17 mouse cellular contexts compared by ENCODE assay signal in genomic region chr7:72601933-72602332, GRCm38 (mm10).
A peak's percentile ranks its signal among the peaks of the same experiment; 100 is the strongest.
DNase-seq lines count a peak whose midpoint lies in the region; ATAC-seq lines count a peak whose summit lies in the region.
"Had no signal": no experiment of that assay in that cellular context is flagged by ENCODE, and none has a peak within 500 bp of the region (broad histone marks: within the 10 kb centered on the region; RNA-seq: fewer than 3 reads in every experiment).

No protein-coding gene starts in this region.

- H3K9me3 ChIP-seq in forebrain, embryonic 16.5 days (ENCODE audit: control insufficient read depth, low read length), result 0 out of 2 replicates have a peak, but pooled peaks cover 2% of the 10 kb centered on the region
- no peaks in the 10 kb centered on the region for H3K9me3 ChIP-seq in midbrain, embryonic 12.5 days
- no peaks in the 10 kb centered on the region for H3K9me3 ChIP-seq in limb, embryonic 10.5 days (replicated peaks)

- no peaks in the 10 kb centered on the region for H3K27me3 ChIP-seq in forebrain, embryonic 16.5 days (replicated peaks; ENCODE audit: control insufficient read depth, insufficient read depth, low read length)
- H3K27me3 ChIP-seq in midbrain, embryonic 12.5 days, result no peaks in the 10 kb centered on the region
- no peaks in the 10 kb centered on the region for H3K27me3 ChIP-seq in limb, embryonic 10.5 days (ENCODE audit: low read depth, poor library complexity, severe bottlenecking)

- H3K4me2 ChIP-seq in forebrain, embryonic 16.5 days (ENCODE audit: low read length), result no peak overlapping the region
- no peak overlapping the region for H3K4me2 ChIP-seq in midbrain, embryonic 12.5 days (replicated peaks)

- H3K36me3 ChIP-seq in forebrain, embryonic 16.5 days (ENCODE audit: control insufficient read depth, insufficient read depth), result no peaks in the 10 kb centered on the region
- no peaks in the 10 kb centered on the region for H3K36me3 ChIP-seq in midbrain, embryonic 12.5 days
- no peaks in the 10 kb centered on the region for H3K36me3 ChIP-seq in limb, embryonic 10.5 days
- H3K36me3 ChIP-seq: G1E had no signal

- WGBS in forebrain, embryonic 16.5 days, result 13% methylated on average over 8 of the region's 8 CpGs
- WGBS in midbrain, embryonic 12.5 days, result 65% methylated on average over 8 of the region's 8 CpGs
- WGBS in limb, embryonic 10.5 days, result 81% methylated on average over 8 of the region's 8 CpGs

- no peak overlapping the region for H3K27ac ChIP-seq in forebrain, embryonic 16.5 days (ENCODE audit: low read length)
- no peak overlapping the region for H3K27ac ChIP-seq in midbrain, embryonic 12.5 days (replicated peaks)
- H3K27ac ChIP-seq in limb, embryonic 10.5 days, result no peak overlapping the region
- H3K27ac ChIP-seq: gastrocnemius, adult 2 months; left cerebral cortex, adult 2 months had no signal

- H3K4me1 ChIP-seq in forebrain, embryonic 16.5 days (replicated peaks; ENCODE audit: control insufficient read depth, insufficient read depth, low read length), result peaks cover 5% of the 10 kb centered on the region; the same call in 1 of the 2 replicates
- 0 out of 2 replicates have a peak, but pooled peaks cover 2% of the 10 kb centered on the region for H3K4me1 ChIP-seq in midbrain, embryonic 12.5 days
- no peaks in the 10 kb centered on the region for H3K4me1 ChIP-seq in limb, embryonic 10.5 days

- H3K9ac ChIP-seq in forebrain, embryonic 16.5 days (replicated peaks; ENCODE audit: low read depth, low read length), result no peak overlapping the region
- no peak overlapping the region for H3K9ac ChIP-seq in midbrain, embryonic 12.5 days (replicated peaks)
- H3K9ac ChIP-seq: liver, postnatal 0 days had no signal

- peak; percentile 90 for ATAC-seq in forebrain, embryonic 16.5 days
- peak; percentile 60 for ATAC-seq in midbrain, embryonic 12.5 days (ENCODE audit: low FRiP score, low read depth)
- ATAC-seq: liver, postnatal 0 days had no signal

- intact Hi-C loops in left cerebral cortex, postnatal 4 days (cut with DNase I), result no loop called here

- H3K4me3 ChIP-seq in forebrain, embryonic 16.5 days (replicated peaks; ENCODE audit: low read length), result no peak overlapping the region
- no peak overlapping the region for H3K4me3 ChIP-seq in midbrain, embryonic 12.5 days
- no peak overlapping the region for H3K4me3 ChIP-seq in limb, embryonic 10.5 days
- H3K4me3 ChIP-seq: gastrocnemius, adult 2 months; left cerebral cortex, adult 2 months had no signal

- DNase-seq in left cerebral cortex, postnatal 4 days, result peak; percentile 45
- DNase-seq in left cerebral cortex, adult 8-10 months (ENCODE audit: low spot score in 2 of 2), result no peak
- DNase-seq in retina, embryonic 14.5 days (ENCODE audit: low spot score), result peak; percentile 18
- no peak for DNase-seq in limb, embryonic 10.5 days (ENCODE audit: low spot score)
- DNase-seq in right cerebral cortex, adult 18-20 months, result no peak
- no peak for DNase-seq in adrenal gland, adult (ENCODE audit: inconsistent age in 2 of 2, low spot score in 1 of 2)
- DNase-seq: adrenal gland, postnatal 10 days; cerebellum, adult 8-10 months; gastrocnemius, adult 2 months; heart, adult 18-20 months; kidney, adult 8-10 months; liver, postnatal 0 days; thymus, adult 2 months had no signal

Comparison
In these comparisons a context has a peak if more than half of its experiments do, and no peak if none do; other contexts are left out.
1. DNase-seq: peak in left cerebral cortex, postnatal 4 days (single experiment) and retina, embryonic 14.5 days (single experiment); none in left cerebral cortex, adult 8-10 months (0 of 2), limb, embryonic 10.5 days (single experiment), right cerebral cortex, adult 18-20 months (single experiment) and adrenal gland, adult (0 of 2).